Mouse (Mus musculus): Measurements from ENCODE around the gene Haspin. TPM values are rescaled to one million over a fixed set of nuclear protein-coding genes. Genes with fewer than 3 reads are reported as not detected.

Haspin gene
- polyA plus RNA-seq, 1 experiment from 2014 or later = 13.1 TPM

DNA sequence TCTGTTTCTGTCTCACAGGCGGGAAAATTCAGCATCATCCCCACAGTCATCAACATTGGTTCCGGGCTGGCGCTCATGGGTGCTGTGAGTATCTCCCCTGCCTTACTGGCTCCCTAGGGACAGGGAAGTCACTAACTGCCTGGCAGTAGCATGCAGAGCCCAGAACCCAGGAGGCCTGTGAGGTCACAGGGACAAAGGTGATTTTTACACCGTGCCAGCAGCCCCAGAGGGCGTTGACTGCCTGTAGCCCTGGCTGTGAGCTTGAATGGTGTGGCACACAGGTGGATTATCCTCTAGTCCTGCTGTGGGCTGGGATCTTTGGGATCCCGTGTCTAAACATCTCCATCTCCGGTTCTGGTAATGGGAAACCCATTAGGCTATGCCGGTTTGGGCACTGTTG is 30.0 kb upstream of the Haspin start:
- Histone ChIP-seq H3K27ac (no peak overlapping the region), H3K36me3 (ENCODE audit: poor library complexity, severe bottlenecking) (peaks cover 24% of the 10 kb centered on the region; the same call in 1 of the 2 replicates), H3K27me3 (no peaks in the 10 kb centered on the region), H3K4me3 (no peak overlapping the region), H3K4me2 (no peak overlapping the region), H3K4me1 (no peaks in the 10 kb centered on the region), H3K9me3 (replicated peaks) (no peaks in the 10 kb centered on the region), H3K9ac (no peak overlapping the region)
- ATAC-seq = no peak
- 85% methylated on average over 8 of the region's 8 CpGs for WGBS

DNA sequence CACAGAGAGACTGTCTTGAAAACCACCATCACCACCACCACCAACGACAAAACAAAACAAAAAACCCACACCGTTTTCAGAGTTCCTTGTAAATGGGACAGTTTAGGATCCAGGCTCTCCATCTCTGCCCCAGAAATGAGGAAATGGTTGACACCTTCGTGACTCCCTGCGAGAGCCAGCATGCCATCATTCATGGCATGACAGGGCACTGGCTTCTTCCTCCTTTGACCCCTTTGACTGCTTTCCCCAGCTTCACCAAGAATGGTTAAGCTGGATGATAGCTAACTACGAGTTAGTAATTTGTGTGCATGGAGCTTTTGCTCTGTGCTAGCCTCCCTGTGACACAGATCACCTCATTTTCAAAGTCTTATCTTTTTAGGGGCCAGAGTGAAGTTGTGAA is 24.2 kb upstream of the Haspin start:
- 86% methylated on average over 5 of the region's 5 CpGs for WGBS
- peaks cover 36% of the 10 kb centered on the region for H3K27me3 ChIP-seq
- no peak for ATAC-seq
- H3K36me3 ChIP-seq (ENCODE audit: poor library complexity, severe bottlenecking) = no peaks in the 10 kb centered on the region
- no peak overlapping the region for H3K9ac ChIP-seq
- H3K4me1 ChIP-seq = peaks cover 9% of the 10 kb centered on the region; the same call in 1 of the 2 replicates
- H3K4me2 ChIP-seq = no peak overlapping the region
- H3K4me3 ChIP-seq = no peak overlapping the region
- H3K27ac ChIP-seq = no peak overlapping the region
- H3K9me3 ChIP-seq (replicated peaks) = no peaks in the 10 kb centered on the region

GRCm38 (mm10) chr11:73161616-73162015 is 23.5 kb upstream of the Haspin start:
- Histone ChIP-seq H3K4me2 (no peak overlapping the region), H3K9me3 (replicated peaks) (no peaks in the 10 kb centered on the region), H3K4me3 (no peak overlapping the region), H3K27ac (no peak overlapping the region), H3K9ac (no peak overlapping the region), H3K36me3 (ENCODE audit: poor library complexity, severe bottlenecking) (no peaks in the 10 kb centered on the region), H3K4me1 (peaks cover 9% of the 10 kb centered on the region; the same call in 1 of the 2 replicates), H3K27me3 (peaks cover 36% of the 10 kb centered on the region)
- WGBS = 91% methylated on average over 4 of the region's 4 CpGs
- no peak for ATAC-seq

DNA sequence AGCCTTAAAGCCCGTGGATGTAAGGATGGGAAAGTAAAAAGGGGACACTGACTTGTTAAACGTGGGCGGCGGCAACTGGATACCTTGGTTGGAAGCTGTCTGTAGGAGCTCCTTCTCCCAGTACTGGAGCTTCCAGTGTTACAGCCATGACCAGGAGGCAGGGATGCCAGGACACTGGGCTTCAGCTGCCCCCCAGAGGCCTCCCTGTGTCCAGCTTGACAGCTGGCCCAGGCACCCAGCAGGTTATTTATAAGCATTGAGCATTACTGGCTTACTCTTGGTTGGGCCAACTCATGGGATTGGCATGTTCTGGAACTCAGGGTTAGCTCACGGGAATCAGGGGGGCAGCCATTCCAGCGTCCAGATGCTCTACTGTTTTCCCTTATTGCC is 22.7 kb upstream of the Haspin start:
- Histone ChIP-seq H3K4me3 (peak overlapping the region; percentile 37), H3K4me1 (peaks cover 9% of the 10 kb centered on the region; the same call in 1 of the 2 replicates), H3K9me3 (replicated peaks) (no peaks in the 10 kb centered on the region), H3K4me2 (peak overlapping the region; percentile 64), H3K36me3 (ENCODE audit: poor library complexity, severe bottlenecking) (no peaks in the 10 kb centered on the region), H3K27me3 (peaks cover 36% of the 10 kb centered on the region), H3K27ac (no peak overlapping the region), H3K9ac (no peak overlapping the region; the same call in 1 of the 2 replicates)
- ATAC-seq = no peak
- WGBS = 31% methylated on average over 6 of the region's 6 CpGs

GRCm38 (mm10) chr11:73159957-73160810 is 22.1 kb upstream of the Haspin start, which contains the start of gene P2rx5:
Gene P2rx5 (plus strand): TSS chr11:73160421.
- Histone ChIP-seq H3K27ac (no peak within 1 kb of the TSS), H3K4me2 (peak within 1 kb of the TSS; percentile 64), H3K4me1 (peaks cover 9% of the 10 kb centered on the region; the same call in 1 of the 2 replicates), H3K9ac (peak within 1 kb of the TSS; percentile 17), H3K36me3 (ENCODE audit: poor library complexity, severe bottlenecking) (no peaks in the 10 kb centered on the region), H3K27me3 (peaks cover 36% of the 10 kb centered on the region), H3K9me3 (replicated peaks) (no peaks in the 10 kb centered on the region), H3K4me3 (peak within 1 kb of the TSS; percentile 37)
- no peak for ATAC-seq
- 3% methylated on average over 49 of the region's 49 CpGs for WGBS

- H3K27ac ChIP-seq = no peak overlapping the region
- H3K4me1 ChIP-seq = 0 out of 2 replicates have a peak, but pooled peaks cover under 1% of the 10 kb centered on the region
- H3K27me3 ChIP-seq = peaks cover 19% of the 10 kb centered on the region
- H3K36me3 ChIP-seq (ENCODE audit: poor library complexity, severe bottlenecking) = no peaks in the 10 kb centered on the region
- H3K9ac ChIP-seq = no peak overlapping the region
- no peak for ATAC-seq
- WGBS = 75% methylated on average over 6 of the region's 6 CpGs
- H3K4me3 ChIP-seq = no peak overlapping the region
- no peak overlapping the region for H3K4me2 ChIP-seq
- no peaks in the 10 kb centered on the region for H3K9me3 ChIP-seq (replicated peaks)
Measured at GRCm38 (mm10) chr11:73155071-73155470, 17.0 kb upstream of the Haspin start.

DNA sequence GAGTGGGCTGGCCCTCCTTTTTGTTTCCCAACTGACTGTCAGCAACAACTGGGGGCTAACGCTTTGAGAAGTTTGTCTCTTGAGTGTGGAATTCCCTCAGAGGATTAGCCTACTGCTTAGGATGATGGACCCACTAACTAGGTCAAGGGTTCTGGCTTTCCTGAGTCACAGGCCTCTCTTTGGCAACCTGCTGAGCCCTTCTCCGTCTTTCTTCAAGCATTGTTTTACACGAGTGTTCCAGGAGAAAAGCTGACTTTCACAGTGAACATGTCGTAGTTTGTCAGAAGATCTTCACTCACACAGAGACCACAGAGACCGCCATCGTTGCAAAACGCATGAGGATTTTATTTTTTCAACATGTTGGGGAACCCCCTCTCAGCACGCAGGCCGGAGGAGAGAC is 10.1 kb upstream of the Haspin start:
- ATAC-seq = no peak
- no peak overlapping the region for H3K27ac ChIP-seq
- H3K4me1 ChIP-seq = no peaks in the 10 kb centered on the region
- no peak overlapping the region for H3K4me2 ChIP-seq
- H3K36me3 ChIP-seq (ENCODE audit: poor library complexity, severe bottlenecking) = no peaks in the 10 kb centered on the region
- 72% methylated on average over 9 of the region's 9 CpGs for WGBS
- H3K9me3 ChIP-seq (replicated peaks) = no peaks in the 10 kb centered on the region
- 0 out of 2 replicates have a peak, but pooled peaks cover under 1% of the 10 kb centered on the region for H3K27me3 ChIP-seq
- no peak overlapping the region for H3K4me3 ChIP-seq
- H3K9ac ChIP-seq = no peak overlapping the region

GRCm38 (mm10) chr11:73146975-73147365 is 8.9 kb upstream of the Haspin start:
- H3K27me3 ChIP-seq = 0 out of 2 replicates have a peak, but pooled peaks cover 2% of the 10 kb centered on the region
- no peak overlapping the region for H3K9ac ChIP-seq
- no peak overlapping the region for H3K4me3 ChIP-seq
- no peaks in the 10 kb centered on the region for H3K36me3 ChIP-seq (ENCODE audit: poor library complexity, severe bottlenecking)
- H3K4me1 ChIP-seq = no peaks in the 10 kb centered on the region
- no peak for ATAC-seq
- H3K4me2 ChIP-seq = no peak overlapping the region
- WGBS = 59% methylated on average over 7 of the region's 7 CpGs
- no peaks in the 10 kb centered on the region for H3K9me3 ChIP-seq (replicated peaks)
- H3K27ac ChIP-seq = no peak overlapping the region

GRCm38 (mm10) chr11:73146026-73146974 is 8.2 kb upstream of the Haspin start:
- H3K9ac ChIP-seq = no peak overlapping the region
- H3K27ac ChIP-seq = no peak overlapping the region
- 0 out of 2 replicates have a peak, but pooled peaks cover 2% of the 10 kb centered on the region for H3K27me3 ChIP-seq
- no peaks in the 10 kb centered on the region for H3K4me1 ChIP-seq
- H3K4me3 ChIP-seq = no peak overlapping the region
- ATAC-seq = no peak
- no peaks in the 10 kb centered on the region for H3K9me3 ChIP-seq (replicated peaks)
- 58% methylated on average over 11 of the region's 11 CpGs for WGBS
- H3K4me2 ChIP-seq = no peak overlapping the region
- no peaks in the 10 kb centered on the region for H3K36me3 ChIP-seq (ENCODE audit: poor library complexity, severe bottlenecking)

DNA sequence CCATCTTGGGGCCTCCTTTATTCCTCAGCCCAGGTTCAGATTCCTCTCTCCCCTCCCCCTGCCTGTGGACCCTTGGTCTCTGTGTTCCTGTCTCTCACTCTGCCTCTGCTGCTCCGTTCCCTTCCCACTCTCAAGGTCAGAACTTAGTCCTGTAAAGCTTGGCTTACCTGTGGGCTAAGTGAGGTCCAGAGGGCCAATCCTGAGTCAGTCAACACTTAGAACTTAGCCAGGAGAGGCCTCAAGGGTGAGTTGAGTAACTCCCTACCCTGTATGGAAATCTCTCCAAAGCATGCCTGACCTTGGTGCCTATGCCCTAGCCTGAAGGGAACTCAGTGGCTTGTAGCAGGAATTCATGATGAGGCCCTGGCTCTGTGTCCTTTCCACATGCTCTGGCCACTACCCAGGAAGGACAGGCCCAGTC is 6.2 kb upstream of the Haspin start:
- no peak overlapping the region for H3K27ac ChIP-seq
- H3K4me1 ChIP-seq = no peaks in the 10 kb centered on the region
- no peak overlapping the region for H3K4me3 ChIP-seq
- H3K4me2 ChIP-seq = no peak overlapping the region
- H3K27me3 ChIP-seq = 0 out of 2 replicates have a peak, but pooled peaks cover 2% of the 10 kb centered on the region
- H3K9ac ChIP-seq = no peak overlapping the region
- ATAC-seq = no peak
- H3K9me3 ChIP-seq (replicated peaks) = no peaks in the 10 kb centered on the region
- WGBS = 78% methylated on average over 1 of the region's 1 CpGs
- no peaks in the 10 kb centered on the region for H3K36me3 ChIP-seq (ENCODE audit: poor library complexity, severe bottlenecking)

GRCm38 (mm10) chr11:73137116-73137515 is 978 bp downstream of the Haspin start:
- 39% methylated on average over 11 of the region's 11 CpGs for WGBS
- peaks cover 30% of the 10 kb centered on the region for H3K36me3 ChIP-seq (ENCODE audit: poor library complexity, severe bottlenecking)
- peaks cover 38% of the 10 kb centered on the region for H3K4me1 ChIP-seq
- ATAC-seq = no peak
- H3K27ac ChIP-seq = no peak overlapping the region
- no peaks in the 10 kb centered on the region for H3K27me3 ChIP-seq
- H3K4me2 ChIP-seq = peak overlapping the region; percentile 78
- H3K9ac ChIP-seq = peak overlapping the region; percentile 81
- H3K9me3 ChIP-seq (replicated peaks) = no peaks in the 10 kb centered on the region
- peak overlapping the region; percentile 82 for H3K4me3 ChIP-seq

DNA sequence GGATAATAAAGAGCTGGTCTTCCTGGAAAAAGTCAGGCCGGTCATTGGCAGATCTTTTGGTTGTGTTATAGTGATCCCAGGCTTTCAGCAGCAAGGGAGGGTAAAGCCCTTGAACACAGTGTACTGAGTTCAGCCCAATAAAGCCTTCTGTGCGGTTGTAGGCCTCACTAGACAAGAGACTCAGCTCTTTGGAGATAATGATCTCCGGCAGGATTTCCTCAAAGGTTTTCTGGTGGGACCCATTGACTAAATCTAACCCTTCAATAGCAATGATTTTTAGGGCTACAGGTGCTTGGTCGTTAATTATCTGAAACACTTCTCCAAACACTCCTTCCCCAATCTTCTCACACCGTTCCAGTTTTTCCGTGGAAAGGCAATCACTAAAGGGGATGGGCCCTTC is 1.5 kb downstream of the Haspin start:
- Histone ChIP-seq H3K36me3 (ENCODE audit: poor library complexity, severe bottlenecking) (peaks cover 32% of the 10 kb centered on the region), H3K4me3 (peak overlapping the region; percentile 82), H3K9ac (peak overlapping the region; percentile 81; the same call in 1 of the 2 replicates), H3K4me1 (peaks cover 38% of the 10 kb centered on the region), H3K9me3 (replicated peaks) (no peaks in the 10 kb centered on the region), H3K27me3 (no peaks in the 10 kb centered on the region), H3K4me2 (peak overlapping the region; percentile 78), H3K27ac (no peak overlapping the region)
- WGBS = 89% methylated on average over 6 of the region's 6 CpGs
- ATAC-seq = no peak
